Mouse (Mus musculus): Measurements from ENCODE around the gene Mc1r. TPM values are rescaled to one million over a fixed set of nuclear protein-coding genes. Genes with fewer than 3 reads are reported as not detected.

Gene Mc1r
- polyA plus RNA-seq, 1 experiment: not detected

- no peak overlapping the region for H3K4me3 ChIP-seq (ENCODE audit: low read depth, low read length)
- TF ChIP-seq POLR2A (IDR thresholded peaks at IDR 0.05; ENCODE audit: low read depth, low read length) (no peak), CTCF (IDR thresholded peaks at IDR 0.05; ENCODE audit: extremely low read depth, insufficient read length, insufficient replicate concordance, low read depth, low read length) (no peak)
- H3K27me3 ChIP-seq (ENCODE audit: control insufficient read depth, insufficient read depth, low read length): no peaks in the 10 kb centered on the region
- peaks cover 49% of the 10 kb centered on the region for H3K36me3 ChIP-seq (ENCODE audit: control insufficient read depth, insufficient read depth, low read length)
- no peak overlapping the region for H3K27ac ChIP-seq (ENCODE audit: insufficient read depth, low read depth, low read length)
- WGBS: 70% methylated on average over 8 of the region's 8 CpGs
- H3K4me1 ChIP-seq (ENCODE audit: control insufficient read depth, insufficient read depth, insufficient read length, low read length): peaks cover 4% of the 10 kb centered on the region; the same call in 1 of the 2 replicates
Observed at GRCm38 (mm10) chr8:123382516-123382915, 24.4 kb upstream of the Mc1r start.

- Histone ChIP-seq H3K36me3 (ENCODE audit: control insufficient read depth, insufficient read depth, low read length) (peaks cover 73% of the 10 kb centered on the region), H3K27ac (ENCODE audit: insufficient read depth, low read depth, low read length) (no peak overlapping the region), H3K27me3 (ENCODE audit: control insufficient read depth, insufficient read depth, low read length) (no peaks in the 10 kb centered on the region), H3K4me3 (ENCODE audit: low read depth, low read length) (no peak overlapping the region), H3K4me1 (ENCODE audit: control insufficient read depth, insufficient read depth, insufficient read length, low read length) (peaks cover 4% of the 10 kb centered on the region; the same call in 1 of the 2 replicates)
- TF ChIP-seq CTCF (IDR thresholded peaks at IDR 0.05; ENCODE audit: extremely low read depth, insufficient read length, insufficient replicate concordance, low read depth, low read length) (peak; percentile 81; the same call in 1 of the 2 replicates), POLR2A (IDR thresholded peaks at IDR 0.05; ENCODE audit: low read depth, low read length) (no peak)
- 33% methylated on average over 9 of the region's 9 CpGs for WGBS
Observed at GRCm38 (mm10) chr8:123384883-123385540, 21.9 kb upstream of the Mc1r start.

- TF ChIP-seq POLR2A (IDR thresholded peaks at IDR 0.05; ENCODE audit: low read depth, low read length): no peak
- peaks cover 4% of the 10 kb centered on the region; the same call in 1 of the 2 replicates for H3K4me1 ChIP-seq (ENCODE audit: control insufficient read depth, insufficient read depth, insufficient read length, low read length)
- WGBS: 83% methylated on average over 3 of the region's 3 CpGs
- H3K27ac ChIP-seq (ENCODE audit: insufficient read depth, low read depth, low read length): no peak overlapping the region
- H3K27me3 ChIP-seq (ENCODE audit: control insufficient read depth, insufficient read depth, low read length): no peaks in the 10 kb centered on the region
- no peak overlapping the region for H3K4me3 ChIP-seq (ENCODE audit: low read depth, low read length)
- H3K36me3 ChIP-seq (ENCODE audit: control insufficient read depth, insufficient read depth, low read length): peaks cover 83% of the 10 kb centered on the region
Observed at GRCm38 (mm10) chr8:123387041-123387440, 19.9 kb upstream of the Mc1r start.

GRCm38 (mm10) chr8:123387801-123388200, 19.1 kb upstream of the Mc1r start:
- Histone ChIP-seq H3K27ac (ENCODE audit: insufficient read depth, low read depth, low read length) (no peak overlapping the region), H3K36me3 (ENCODE audit: control insufficient read depth, insufficient read depth, low read length) (peaks cover 84% of the 10 kb centered on the region), H3K4me1 (ENCODE audit: control insufficient read depth, insufficient read depth, insufficient read length, low read length) (peaks cover 4% of the 10 kb centered on the region; the same call in 1 of the 2 replicates), H3K4me3 (ENCODE audit: low read depth, low read length) (no peak overlapping the region), H3K27me3 (ENCODE audit: control insufficient read depth, insufficient read depth, low read length) (no peaks in the 10 kb centered on the region)
- no peak for TF ChIP-seq CTCF (IDR thresholded peaks at IDR 0.05; ENCODE audit: extremely low read depth, insufficient read length, insufficient replicate concordance, low read depth, low read length)
- no peak for TF ChIP-seq POLR2A (IDR thresholded peaks at IDR 0.05; ENCODE audit: low read depth, low read length)
- 75% methylated on average over 8 of the region's 8 CpGs for WGBS

GRCm38 (mm10) chr8:123389026-123389425, 17.9 kb upstream of the Mc1r start:
- no peak overlapping the region for H3K27ac ChIP-seq (ENCODE audit: insufficient read depth, low read depth, low read length)
- H3K4me1 ChIP-seq (ENCODE audit: control insufficient read depth, insufficient read depth, insufficient read length, low read length): peaks cover 4% of the 10 kb centered on the region; the same call in 1 of the 2 replicates
- peaks cover 83% of the 10 kb centered on the region for H3K36me3 ChIP-seq (ENCODE audit: control insufficient read depth, insufficient read depth, low read length)
- H3K4me3 ChIP-seq (ENCODE audit: low read depth, low read length): no peak overlapping the region
- no peak for TF ChIP-seq POLR2A (IDR thresholded peaks at IDR 0.05; ENCODE audit: low read depth, low read length)
- no peak for TF ChIP-seq CTCF (IDR thresholded peaks at IDR 0.05; ENCODE audit: extremely low read depth, insufficient read length, insufficient replicate concordance, low read depth, low read length)
- no peaks in the 10 kb centered on the region for H3K27me3 ChIP-seq (ENCODE audit: control insufficient read depth, insufficient read depth, low read length)
- whole genome bisulfite sequencing: 39% methylated on average over 7 of the region's 7 CpGs

GRCm38 (mm10) chr8:123398308-123398707, 8.6 kb upstream of the Mc1r start:
- WGBS: 86% methylated on average over 13 of the region's 13 CpGs
- peaks cover 76% of the 10 kb centered on the region for H3K36me3 ChIP-seq (ENCODE audit: control insufficient read depth, insufficient read depth, low read length)
- no peaks in the 10 kb centered on the region for H3K4me1 ChIP-seq (ENCODE audit: control insufficient read depth, insufficient read depth, insufficient read length, low read length)

GRCm38 (mm10) chr8:123401936-123402335, 5.0 kb upstream of the Mc1r start:
- 90% methylated on average over 9 of the region's 9 CpGs for WGBS
- no peaks in the 10 kb centered on the region for H3K4me1 ChIP-seq (ENCODE audit: control insufficient read depth, insufficient read depth, insufficient read length, low read length)
- H3K36me3 ChIP-seq (ENCODE audit: control insufficient read depth, insufficient read depth, low read length): peaks cover 43% of the 10 kb centered on the region
- no peaks in the 10 kb centered on the region for H3K27me3 ChIP-seq (ENCODE audit: control insufficient read depth, insufficient read depth, low read length)
- no peak overlapping the region for H3K4me3 ChIP-seq (ENCODE audit: low read depth, low read length)
- no peak overlapping the region for H3K27ac ChIP-seq (ENCODE audit: insufficient read depth, low read depth, low read length)
- TF ChIP-seq POLR2A (IDR thresholded peaks at IDR 0.05; ENCODE audit: low read depth, low read length) (no peak), CTCF (IDR thresholded peaks at IDR 0.05; ENCODE audit: extremely low read depth, insufficient read length, insufficient replicate concordance, low read depth, low read length) (no peak)

More at GRCm38 (mm10) chr8:123398308-123398707, 8.6 kb upstream of the Mc1r start:
- Histone ChIP-seq H3K27me3 (ENCODE audit: control insufficient read depth, insufficient read depth, low read length) (no peaks in the 10 kb centered on the region), H3K27ac (ENCODE audit: insufficient read depth, low read depth, low read length) (no peak overlapping the region), H3K4me3 (ENCODE audit: low read depth, low read length) (no peak overlapping the region)
- TF ChIP-seq POLR2A (IDR thresholded peaks at IDR 0.05; ENCODE audit: low read depth, low read length) (no peak), CTCF (IDR thresholded peaks at IDR 0.05; ENCODE audit: extremely low read depth, insufficient read length, insufficient replicate concordance, low read depth, low read length) (no peak)
